Mouse (Mus musculus) heart, embryonic 14.5 days (tissue): ENCODE data around the gene Ism1. TPM values are rescaled to one million over a fixed set of nuclear protein-coding genes. Genes with fewer than 3 reads are reported as not detected.

ENCODE experiments used
- ATAC-seq: fragments of 200-750 bp; cut with Nextera tagmentation; 2 replicates; pipeline ENCODE4 v1.8.0; 2017; ENCODE audit warnings: low read depth, moderate TSS enrichment; ENCODE audit not compliant: insufficient number of reproducible peaks, insufficient read depth, low FRiP score
- H3K27ac ChIP-seq, 2 experiments: fragments of 200-500 bp in 1 of 2; fragments of 300-500 bp in 1 of 2; sonication (generic) in 1 of 2; replicated peaks in 1 of 2; 2 replicates each; pipeline ENCODE4 v1.5.1; 2012 to 2014; ENCODE audit warnings: low read depth in 2 of 2, low read length in 2 of 2, control low read depth in 1 of 2, mild to moderate bottlenecking in 1 of 2, mixed read lengths in 1 of 2; ENCODE audit not compliant: control insufficient read depth in 1 of 2, insufficient read depth in 1 of 2
- H3K27me3 ChIP-seq: fragments of 300-500 bp; sonication (generic); 2 replicates; pipeline ENCODE4 v1.6.1; 2014; ENCODE audit warnings: mild to moderate bottlenecking, low read length, control low read depth; ENCODE audit not compliant: control insufficient read depth, insufficient read depth
- H3K36me3 ChIP-seq: fragments of 300-500 bp; sonication (generic); 2 replicates; pipeline ENCODE4 v1.6.1; 2014; ENCODE audit warnings: mild to moderate bottlenecking, control low read depth, low read length, mixed read lengths; ENCODE audit not compliant: control insufficient read depth, insufficient read depth
- H3K4me1 ChIP-seq, 2 experiments: fragments of 200-500 bp in 1 of 2; fragments of 300-500 bp in 1 of 2; sonication (generic) in 1 of 2; 2 replicates each; pipeline ENCODE4 v1.6.1; 2012 to 2014; ENCODE audit warnings: low read length in 2 of 2, control low read depth in 1 of 2, mixed read lengths in 1 of 2; ENCODE audit not compliant: control insufficient read depth in 2 of 2, insufficient read depth in 2 of 2
- H3K4me2 ChIP-seq: fragments of 300-500 bp; sonication (generic); 2 replicates; pipeline ENCODE4 v1.6.1; 2014; ENCODE audit warnings: mild to moderate bottlenecking, low read length
- H3K4me3 ChIP-seq, 2 experiments: fragments of 200-500 bp in 1 of 2; fragments of 300-500 bp in 1 of 2; sonication (generic) in 1 of 2; 2 replicates each; pipeline ENCODE4 v1.5.1; 2012 to 2014; ENCODE audit warnings: low read length in 2 of 2, mild to moderate bottlenecking in 2 of 2, control low read depth in 1 of 2, low read depth in 1 of 2, moderate library complexity in 1 of 2; ENCODE audit not compliant: control insufficient read depth in 1 of 2, insufficient read depth in 1 of 2
- H3K9ac ChIP-seq: fragments of 300-500 bp; sonication (generic); 2 replicates; pipeline ENCODE4 v1.6.1; 2014; ENCODE audit warnings: mild to moderate bottlenecking, low read length
- H3K9me3 ChIP-seq: fragments of 300-500 bp; sonication (generic); 2 replicates; pipeline ENCODE4 v1.6.1; 2016; ENCODE audit warnings: low read length, control low read depth; ENCODE audit not compliant: control insufficient read depth
- WGBS: fragments of 180-500 bp; shearing (Covaris S2); extraction: QIAGEN DNeasy Blood & Tissue Kit; methylation state at CpG from one replicate; pipeline ENCODE4 v1.1.7; 2014; 5-methylcytosine and 5-hydroxymethylcytosine counted together
- polyA plus RNA-seq: library from polyadenylated mRNA; unstranded; fragments of >200 nt; fragmentation: Nextera tagmentation; extraction: Ambion mirVana; gene quantifications from 2 replicates; pipeline ENCODE4 v1.2.1, GENCODE M21; 2014

Ism1 gene
- polyA plus RNA-seq, 1 experiment from 2014 or later, result 0.41 TPM

DNA sequence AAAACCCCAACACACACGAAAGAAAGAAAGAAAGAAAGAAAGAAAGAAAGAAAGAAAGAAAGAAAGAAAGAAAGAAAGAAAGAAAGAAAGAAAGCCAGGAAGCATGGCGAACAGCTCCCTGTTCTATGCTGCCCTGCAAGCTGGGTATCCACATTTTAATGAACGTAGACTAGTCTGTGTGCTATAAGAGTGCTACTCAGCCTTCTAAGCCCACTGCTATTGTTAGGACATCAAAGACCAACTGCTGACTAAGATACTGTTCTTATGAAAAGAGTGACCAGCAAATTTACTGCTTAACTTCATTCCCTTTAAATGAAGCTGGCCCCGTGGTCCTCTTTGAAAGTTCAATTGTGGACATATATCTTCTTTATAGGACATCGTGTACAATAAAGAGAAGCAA, 16.7 kb downstream of the Ism1 start:
- Histone ChIP-seq H3K27ac (no peak overlapping the region), H3K4me1 (no peaks in the 10 kb centered on the region), H3K4me3 (no peak overlapping the region), H3K9me3 (no peaks in the 10 kb centered on the region), H3K27me3 (no peaks in the 10 kb centered on the region), H3K36me3 (no peaks in the 10 kb centered on the region), H3K9ac (no peak overlapping the region), H3K4me2 (no peak overlapping the region)
- ATAC-seq, result no peak
- 80% methylated on average over 5 of the region's 5 CpGs for WGBS

DNA sequence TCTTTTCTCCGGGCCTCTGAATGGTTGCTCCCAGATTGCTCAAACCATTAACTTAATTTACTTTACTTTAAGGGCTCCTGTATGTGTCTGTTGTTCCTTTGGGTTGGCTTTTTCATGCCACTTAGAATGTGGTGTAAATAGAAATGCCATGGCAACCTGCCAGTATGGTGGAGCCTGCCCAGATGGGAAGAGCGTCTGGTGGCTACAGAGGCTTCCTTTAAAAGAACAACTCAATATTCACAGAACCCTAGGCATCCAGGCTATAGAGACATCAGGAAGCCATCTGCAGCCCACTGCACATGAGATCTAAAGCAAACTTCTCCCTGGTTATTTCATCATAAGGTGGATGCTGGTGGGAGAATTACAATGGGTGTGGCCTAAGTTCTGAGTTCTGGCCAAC, 18.6 kb downstream of the Ism1 start:
- Histone ChIP-seq H3K9me3 (peaks cover 6% of the 10 kb centered on the region; the same call in 1 of the 2 replicates), H3K4me3 (no peak overlapping the region), H3K4me2 (no peak overlapping the region), H3K4me1 (no peaks in the 10 kb centered on the region), H3K9ac (no peak overlapping the region), H3K36me3 (no peaks in the 10 kb centered on the region), H3K27me3 (no peaks in the 10 kb centered on the region), H3K27ac (no peak overlapping the region)
- 79% methylated on average over 2 of the region's 2 CpGs for WGBS
- ATAC-seq, result no peak

- Histone ChIP-seq H3K36me3 (no peaks in the 10 kb centered on the region), H3K4me2 (no peak overlapping the region), H3K27ac (no peak overlapping the region), H3K27me3 (no peaks in the 10 kb centered on the region), H3K4me3 (no peak overlapping the region), H3K9ac (no peak overlapping the region), H3K4me1 (no peaks in the 10 kb centered on the region), H3K9me3 (peaks cover 6% of the 10 kb centered on the region; the same call in 1 of the 2 replicates)
- 100% methylated on average over 1 of the region's 1 CpGs for WGBS
- ATAC-seq, result no peak
These were observed 22.6 kb downstream of the Ism1 start for GRCm38 (mm10) chr2:139700609-139701008.

- Histone ChIP-seq H3K27ac (no peak overlapping the region), H3K27me3 (no peaks in the 10 kb centered on the region)
- 66% methylated on average over 3 of the region's 3 CpGs for WGBS
These were observed 27.0 kb downstream of the Ism1 start for GRCm38 (mm10) chr2:139704951-139705350.

GRCm38 (mm10) chr2:139708194-139708899, 30.4 kb downstream of the Ism1 start:
- no peak overlapping the region for H3K9ac ChIP-seq
- no peak overlapping the region for H3K27ac ChIP-seq
- no peak overlapping the region for H3K4me3 ChIP-seq
- no peak for ATAC-seq
- WGBS, result 73% methylated on average over 6 of the region's 6 CpGs
- H3K4me1 ChIP-seq, result no peaks in the 10 kb centered on the region
- no peaks in the 10 kb centered on the region for H3K9me3 ChIP-seq
- no peaks in the 10 kb centered on the region for H3K27me3 ChIP-seq
- no peaks in the 10 kb centered on the region for H3K36me3 ChIP-seq
- no peak overlapping the region for H3K4me2 ChIP-seq

More at GRCm38 (mm10) chr2:139704951-139705350, 27.0 kb downstream of the Ism1 start:
- no peaks in the 10 kb centered on the region for H3K4me1 ChIP-seq
- H3K36me3 ChIP-seq, result no peaks in the 10 kb centered on the region
- no peak overlapping the region for H3K4me3 ChIP-seq
- no peak overlapping the region for H3K9ac ChIP-seq
- ATAC-seq, result no peak
- peaks cover 6% of the 10 kb centered on the region; the same call in 1 of the 2 replicates for H3K9me3 ChIP-seq
- H3K4me2 ChIP-seq, result no peak overlapping the region

GRCm38 (mm10) chr2:139711640-139712039, 33.7 kb downstream of the Ism1 start:
- no peak for ATAC-seq
- Histone ChIP-seq H3K4me1 (no peaks in the 10 kb centered on the region), H3K9me3 (no peaks in the 10 kb centered on the region), H3K27me3 (no peaks in the 10 kb centered on the region), H3K4me2 (no peak overlapping the region), H3K9ac (no peak overlapping the region), H3K4me3 (no peak overlapping the region), H3K36me3 (no peaks in the 10 kb centered on the region), H3K27ac (no peak overlapping the region)
- 54% methylated on average over 3 of the region's 3 CpGs for WGBS

DNA sequence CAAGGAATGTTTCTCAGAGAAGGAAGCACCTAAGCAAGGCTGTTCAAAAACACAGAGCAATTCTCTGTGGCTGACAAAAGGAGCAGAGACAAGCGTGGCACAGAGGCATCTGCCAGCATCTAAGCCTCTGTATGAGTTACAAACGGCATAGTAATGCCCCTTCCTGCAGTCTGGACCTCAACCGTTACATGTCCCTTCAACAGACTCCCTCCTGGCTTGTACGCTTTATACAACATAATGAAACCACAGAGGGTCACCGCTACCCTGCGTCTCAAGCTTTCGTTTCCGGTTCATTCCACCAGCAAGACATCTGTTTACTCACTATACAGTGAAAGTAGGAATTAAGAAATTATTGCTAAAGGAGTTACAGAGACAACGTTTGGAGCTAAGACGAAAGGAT, 34.1 kb downstream of the Ism1 start:
- no peak overlapping the region for H3K27ac ChIP-seq
- H3K9ac ChIP-seq, result no peak overlapping the region
- 88% methylated on average over 10 of the region's 10 CpGs for WGBS
- no peaks in the 10 kb centered on the region for H3K27me3 ChIP-seq
- no peaks in the 10 kb centered on the region for H3K4me1 ChIP-seq
- H3K9me3 ChIP-seq, result no peaks in the 10 kb centered on the region
- H3K4me2 ChIP-seq, result no peak overlapping the region
- H3K4me3 ChIP-seq, result no peak overlapping the region
- H3K36me3 ChIP-seq, result no peaks in the 10 kb centered on the region
- no peak for ATAC-seq

- H3K27me3 ChIP-seq, result no peaks in the 10 kb centered on the region
- peaks cover 0 to 4% of the 10 kb centered on the region in 2 experiments; a peak in 1 of 4 replicates for H3K4me1 ChIP-seq
- WGBS, result 60% methylated on average over 3 of the region's 3 CpGs
- H3K9me3 ChIP-seq, result no peaks in the 10 kb centered on the region
- H3K4me3 ChIP-seq, result no peak overlapping the region
- H3K36me3 ChIP-seq, result no peaks in the 10 kb centered on the region
- no peak for ATAC-seq
- no peak overlapping the region for H3K4me2 ChIP-seq
- H3K27ac ChIP-seq, result no peak overlapping the region
- H3K9ac ChIP-seq, result no peak overlapping the region
These were observed 36.2 kb downstream of the Ism1 start for GRCm38 (mm10) chr2:139714206-139714605.
